Mouse (Mus musculus): ENCODE measurements around the gene Polr3k. TPM values are rescaled to one million over a fixed set of nuclear protein-coding genes. Genes with fewer than 3 reads are reported as not detected.

The Polr3k gene
- polyA plus RNA-seq, 1 experiment from 2014 or later: 17.8 TPM

GRCm38 (mm10) chr2:181871039-181871438, 6.9 kb downstream of the Polr3k start:
- ATAC-seq (ENCODE audit: low read depth): no peak
- no peak overlapping the region for H3K9ac ChIP-seq (ENCODE audit: low read depth, low read length)
- H3K36me3 ChIP-seq (ENCODE audit: control insufficient read depth, insufficient read depth): peaks cover 11% of the 10 kb centered on the region
- no peak overlapping the region for H3K4me2 ChIP-seq (ENCODE audit: low read depth, low read length)
- no peaks in the 10 kb centered on the region for H3K4me1 ChIP-seq (ENCODE audit: control insufficient read depth, low read depth, low read length)
- H3K27ac ChIP-seq (ENCODE audit: low read length): no peak overlapping the region
- no peaks in the 10 kb centered on the region for H3K27me3 ChIP-seq (ENCODE audit: control insufficient read depth, insufficient read depth, low read depth, low read length)
- H3K9me3 ChIP-seq (replicated peaks; ENCODE audit: control insufficient read depth, low read length): no peaks in the 10 kb centered on the region
- no peak overlapping the region for H3K4me3 ChIP-seq (ENCODE audit: low read depth, low read length)
- WGBS (ENCODE audit: insufficient replicate concordance): 76% methylated on average over 2 of the region's 2 CpGs

- no peak overlapping the region for H3K4me2 ChIP-seq (ENCODE audit: low read depth, low read length)
- ATAC-seq (ENCODE audit: low read depth): no peak
- no peaks in the 10 kb centered on the region for H3K9me3 ChIP-seq (replicated peaks; ENCODE audit: control insufficient read depth, low read length)
- WGBS (ENCODE audit: insufficient replicate concordance): 59% methylated on average over 1 of the region's 1 CpGs
- no peaks in the 10 kb centered on the region for H3K36me3 ChIP-seq (ENCODE audit: control insufficient read depth, insufficient read depth)
- no peak overlapping the region for H3K27ac ChIP-seq (ENCODE audit: low read length)
- H3K9ac ChIP-seq (ENCODE audit: low read depth, low read length): no peak overlapping the region
- H3K4me1 ChIP-seq (ENCODE audit: control insufficient read depth, low read depth, low read length): no peaks in the 10 kb centered on the region
- H3K4me3 ChIP-seq (ENCODE audit: low read depth, low read length): no peak overlapping the region
- no peaks in the 10 kb centered on the region for H3K27me3 ChIP-seq (ENCODE audit: control insufficient read depth, insufficient read depth, low read depth, low read length)
Measured at GRCm38 (mm10) chr2:181878903-181879302, 14.8 kb downstream of the Polr3k start.

GRCm38 (mm10) chr2:181883022-181883749, 19.0 kb downstream of the Polr3k start:
- H3K4me2 ChIP-seq (ENCODE audit: low read depth, low read length): no peak overlapping the region
- WGBS (ENCODE audit: insufficient replicate concordance): 72% methylated on average over 3 of the region's 3 CpGs
- no peak overlapping the region for H3K27ac ChIP-seq (ENCODE audit: low read length)
- H3K36me3 ChIP-seq (ENCODE audit: control insufficient read depth, insufficient read depth): no peaks in the 10 kb centered on the region
- H3K27me3 ChIP-seq (ENCODE audit: control insufficient read depth, insufficient read depth, low read depth, low read length): no peaks in the 10 kb centered on the region
- no peak overlapping the region for H3K9ac ChIP-seq (ENCODE audit: low read depth, low read length)
- no peak overlapping the region for H3K4me3 ChIP-seq (ENCODE audit: low read depth, low read length)
- no peak for ATAC-seq (ENCODE audit: low read depth)
- no peaks in the 10 kb centered on the region for H3K9me3 ChIP-seq (replicated peaks; ENCODE audit: control insufficient read depth, low read length)
- H3K4me1 ChIP-seq (ENCODE audit: control insufficient read depth, low read depth, low read length): no peaks in the 10 kb centered on the region

GRCm38 (mm10) chr2:181917861-181918260, 53.7 kb downstream of the Polr3k start:
- no peak for ATAC-seq (ENCODE audit: low read depth)
- H3K36me3 ChIP-seq (ENCODE audit: control insufficient read depth, insufficient read depth): no peaks in the 10 kb centered on the region
- no peak overlapping the region for H3K4me2 ChIP-seq (ENCODE audit: low read depth, low read length)
- 40% methylated on average over 3 of the region's 3 CpGs for WGBS (ENCODE audit: insufficient replicate concordance)
- H3K27ac ChIP-seq (ENCODE audit: low read length): no peak overlapping the region
- no peaks in the 10 kb centered on the region for H3K27me3 ChIP-seq (ENCODE audit: control insufficient read depth, insufficient read depth, low read depth, low read length)
- H3K9me3 ChIP-seq (replicated peaks; ENCODE audit: control insufficient read depth, low read length): no peaks in the 10 kb centered on the region
- no peaks in the 10 kb centered on the region for H3K4me1 ChIP-seq (ENCODE audit: control insufficient read depth, low read depth, low read length)
- H3K4me3 ChIP-seq (ENCODE audit: low read depth, low read length): no peak overlapping the region
- H3K9ac ChIP-seq (ENCODE audit: low read depth, low read length): no peak overlapping the region

- H3K4me2 ChIP-seq (ENCODE audit: low read depth, low read length): no peak overlapping the region
- 37% methylated on average over 3 of the region's 3 CpGs for WGBS (ENCODE audit: insufficient replicate concordance)
- ATAC-seq (ENCODE audit: low read depth): peak; percentile 76
Measured at GRCm38 (mm10) chr2:181918501-181918900, 54.4 kb downstream of the Polr3k start.

More at GRCm38 (mm10) chr2:181918501-181918900, 54.4 kb downstream of the Polr3k start:
- H3K27ac ChIP-seq (ENCODE audit: low read length): no peak overlapping the region
- H3K27me3 ChIP-seq (ENCODE audit: control insufficient read depth, insufficient read depth, low read depth, low read length): no peaks in the 10 kb centered on the region
- no peaks in the 10 kb centered on the region for H3K4me1 ChIP-seq (ENCODE audit: control insufficient read depth, low read depth, low read length)
- H3K4me3 ChIP-seq (ENCODE audit: low read depth, low read length): no peak overlapping the region
- no peaks in the 10 kb centered on the region for H3K9me3 ChIP-seq (replicated peaks; ENCODE audit: control insufficient read depth, low read length)
- no peak overlapping the region for H3K9ac ChIP-seq (ENCODE audit: low read depth, low read length)
- H3K36me3 ChIP-seq (ENCODE audit: control insufficient read depth, insufficient read depth): no peaks in the 10 kb centered on the region

Other genes starting within 250 kb of the Polr3k start
- 0.19 TPM in 1 of 2 replicates, not detected in the other for gene Gm29797, start 207.3 kb upstream of the Polr3k start, polyA plus RNA-seq (2015; fragmentation: Nextera tagmentation; extraction: Ambion mirVana)
- 6.9 TPM in 2 replicates for gene Sox18, start 192.7 kb upstream of the Polr3k start, polyA plus RNA-seq (2015; fragmentation: Nextera tagmentation; extraction: Ambion mirVana)
- gene Tcea2, start 184.0 kb upstream of the Polr3k start, polyA plus RNA-seq (2015; fragmentation: Nextera tagmentation; extraction: Ambion mirVana): 1.9 TPM in 2 replicates
- gene Rgs19, start 170.4 kb upstream of the Polr3k start, polyA plus RNA-seq (2015; fragmentation: Nextera tagmentation; extraction: Ambion mirVana): 19.0 and 19.7 TPM in 2 replicates
- gene Lkaaear1, start 165.9 kb upstream of the Polr3k start, polyA plus RNA-seq (2015; fragmentation: Nextera tagmentation; extraction: Ambion mirVana): not detected in 2 replicates
- 0.07 and 0.11 TPM in 2 replicates for gene Oprl1, start 149.3 kb upstream of the Polr3k start, polyA plus RNA-seq (2015; fragmentation: Nextera tagmentation; extraction: Ambion mirVana)
- gene Myt1, start 101.0 kb upstream of the Polr3k start, polyA plus RNA-seq (2015; fragmentation: Nextera tagmentation; extraction: Ambion mirVana): not detected in 2 replicates
- 17.4 and 18.6 TPM in 2 replicates for gene Pcmtd2, start 26.5 kb upstream of the Polr3k start, polyA plus RNA-seq (2015; fragmentation: Nextera tagmentation; extraction: Ambion mirVana)
- not detected in 2 replicates for gene Gm14496, start 126.8 kb downstream of the Polr3k start, polyA plus RNA-seq (2015; fragmentation: Nextera tagmentation; extraction: Ambion mirVana)